Mouse (Mus musculus): ENCODE measurements at regions not wholly inside any gene's neighbourhood (a gene's known extent, or its start where the extent isn't known, plus 50 kb on each side); places are given as distances from the start of the nearest gene placed in this dataset.

- H3K4me3 ChIP-seq = no peak overlapping the region
- H3ac ChIP-seq (ENCODE audit: control insufficient read depth, insufficient read length) = no peak overlapping the region
- no peaks in the 10 kb centered on the region for H3K36me3 ChIP-seq (ENCODE audit: control insufficient read depth, insufficient read depth)
- no peak overlapping the region for H3K4me2 ChIP-seq (ENCODE audit: low read depth)
- H3K27me3 ChIP-seq (ENCODE audit: control insufficient read depth, insufficient read depth, insufficient read length) = no peaks in the 10 kb centered on the region
- no peaks in the 10 kb centered on the region for H3K79me2 ChIP-seq (ENCODE audit: control insufficient read depth, insufficient read depth)
- TF ChIP-seq MYOD1 (IDR thresholded peaks at IDR 0.05; ENCODE audit: control insufficient read depth in 1 of 3, insufficient read length in 2 of 3, low read depth in 2 of 3) (no peak), MYOG (IDR thresholded peaks at IDR 0.05; ENCODE audit: control insufficient read depth in 1 of 3, insufficient read depth in 1 of 3, insufficient read length in 2 of 3, low read depth in 2 of 3) (no peak), POLR2A (IDR thresholded peaks at IDR 0.05; ENCODE audit: insufficient read length, low read depth) (no peak), TCF3 (IDR thresholded peaks at IDR 0.05; ENCODE audit: insufficient read length, low read depth) (no peak), TCF12 (IDR thresholded peaks at IDR 0.05; ENCODE audit: insufficient read depth, poor library complexity, severe bottlenecking) (no peak), MAX (IDR thresholded peaks at IDR 0.05; ENCODE audit: low read depth) (no peak), POLR2AphosphoS2 (IDR thresholded peaks at IDR 0.05; ENCODE audit: insufficient read length, low read depth) (no peak), E2F4 (IDR thresholded peaks at IDR 0.05; ENCODE audit: insufficient read depth) (no peak), USF1 (IDR thresholded peaks at IDR 0.05; ENCODE audit: low read depth) (no peak), REST (IDR thresholded peaks at IDR 0.05; ENCODE audit: insufficient read depth, insufficient read length) (no peak), CEBPB (IDR thresholded peaks at IDR 0.05; ENCODE audit: insufficient read depth, poor library complexity, severe bottlenecking) (no peak), SRF (IDR thresholded peaks at IDR 0.05; ENCODE audit: control insufficient read depth, insufficient read length, low read depth) (no peak)
These were observed 842.3 kb upstream of the Map3k7 start for GRCm38 (mm10) chr4:31121586-31121985.

- H3ac ChIP-seq (ENCODE audit: control insufficient read depth, insufficient read length) = no peak overlapping the region
- H3K4me3 ChIP-seq = no peak overlapping the region
These were observed 820.7 kb upstream of the Map3k7 start for GRCm38 (mm10) chr4:31143166-31143565.

GRCm38 (mm10) chr4:31167431-31167830 lies 796.5 kb upstream of the Map3k7 start:
- Histone ChIP-seq H3K27me3 (ENCODE audit: control insufficient read depth, insufficient read depth, insufficient read length) (no peaks in the 10 kb centered on the region), H3K36me3 (ENCODE audit: control insufficient read depth, insufficient read depth) (no peaks in the 10 kb centered on the region), H3K4me2 (ENCODE audit: low read depth) (no peak overlapping the region), H3K79me2 (ENCODE audit: control insufficient read depth, insufficient read depth) (no peaks in the 10 kb centered on the region), H3K4me3 (no peak overlapping the region), H3ac (ENCODE audit: control insufficient read depth, insufficient read length) (no peak overlapping the region)
- TF ChIP-seq CEBPB (IDR thresholded peaks at IDR 0.05; ENCODE audit: insufficient read depth, poor library complexity, severe bottlenecking) = no peak
- TF ChIP-seq MAX (IDR thresholded peaks at IDR 0.05; ENCODE audit: low read depth) = no peak
- TF ChIP-seq E2F4 (IDR thresholded peaks at IDR 0.05; ENCODE audit: insufficient read depth) = no peak
- no peak for TF ChIP-seq REST (IDR thresholded peaks at IDR 0.05; ENCODE audit: insufficient read depth, insufficient read length)
- no peak for TF ChIP-seq POLR2AphosphoS2 (IDR thresholded peaks at IDR 0.05; ENCODE audit: insufficient read length, low read depth)
- TF ChIP-seq MYOD1 (IDR thresholded peaks at IDR 0.05; ENCODE audit: control insufficient read depth in 1 of 3, insufficient read length in 2 of 3, low read depth in 2 of 3) = no peak
- TF ChIP-seq TCF3 (IDR thresholded peaks at IDR 0.05; ENCODE audit: insufficient read length, low read depth) = no peak

More at GRCm38 (mm10) chr4:31143166-31143565, 820.7 kb upstream of the Map3k7 start:
- H3K36me3 ChIP-seq (ENCODE audit: control insufficient read depth, insufficient read depth) = no peaks in the 10 kb centered on the region
- no peak overlapping the region for H3K4me2 ChIP-seq (ENCODE audit: low read depth)
- no peaks in the 10 kb centered on the region for H3K79me2 ChIP-seq (ENCODE audit: control insufficient read depth, insufficient read depth)
- no peaks in the 10 kb centered on the region for H3K27me3 ChIP-seq (ENCODE audit: control insufficient read depth, insufficient read depth, insufficient read length)
- TF ChIP-seq E2F4 (IDR thresholded peaks at IDR 0.05; ENCODE audit: insufficient read depth) (no peak), MAX (IDR thresholded peaks at IDR 0.05; ENCODE audit: low read depth) (no peak), POLR2AphosphoS2 (IDR thresholded peaks at IDR 0.05; ENCODE audit: insufficient read length, low read depth) (no peak), CEBPB (IDR thresholded peaks at IDR 0.05; ENCODE audit: insufficient read depth, poor library complexity, severe bottlenecking) (no peak), POLR2A (IDR thresholded peaks at IDR 0.05; ENCODE audit: insufficient read length, low read depth) (no peak), MYOD1 (IDR thresholded peaks at IDR 0.05; ENCODE audit: control insufficient read depth in 1 of 3, insufficient read length in 2 of 3, low read depth in 2 of 3) (no peak)

GRCm38 (mm10) chr4:31168357-31168756 lies 795.5 kb upstream of the Map3k7 start:
- H3K4me3 ChIP-seq = no peak overlapping the region
- no peaks in the 10 kb centered on the region for H3K27me3 ChIP-seq (ENCODE audit: control insufficient read depth, insufficient read depth, insufficient read length)
- H3K79me2 ChIP-seq (ENCODE audit: control insufficient read depth, insufficient read depth) = no peaks in the 10 kb centered on the region
- H3ac ChIP-seq (ENCODE audit: control insufficient read depth, insufficient read length) = no peak overlapping the region
- TF ChIP-seq TCF3 (IDR thresholded peaks at IDR 0.05; ENCODE audit: insufficient read length, low read depth) (no peak), SRF (IDR thresholded peaks at IDR 0.05; ENCODE audit: control insufficient read depth, insufficient read length, low read depth) (no peak), MYOD1 (IDR thresholded peaks at IDR 0.05; ENCODE audit: control insufficient read depth in 1 of 3, insufficient read length in 2 of 3, low read depth in 2 of 3) (no peak), POLR2AphosphoS2 (IDR thresholded peaks at IDR 0.05; ENCODE audit: insufficient read length, low read depth) (no peak), E2F4 (IDR thresholded peaks at IDR 0.05; ENCODE audit: insufficient read depth) (no peak)
- H3K4me2 ChIP-seq (ENCODE audit: low read depth) = no peak overlapping the region
- no peaks in the 10 kb centered on the region for H3K36me3 ChIP-seq (ENCODE audit: control insufficient read depth, insufficient read depth)

GRCm38 (mm10) chr4:31171190-31171589 lies 792.7 kb upstream of the Map3k7 start:
- H3K4me3 ChIP-seq = no peak overlapping the region
- TF ChIP-seq CEBPB (IDR thresholded peaks at IDR 0.05; ENCODE audit: insufficient read depth, poor library complexity, severe bottlenecking) (no peak), USF1 (IDR thresholded peaks at IDR 0.05; ENCODE audit: low read depth) (no peak), TCF3 (IDR thresholded peaks at IDR 0.05; ENCODE audit: insufficient read length, low read depth) (no peak), SRF (IDR thresholded peaks at IDR 0.05; ENCODE audit: control insufficient read depth, insufficient read length, low read depth) (no peak), MAX (IDR thresholded peaks at IDR 0.05; ENCODE audit: low read depth) (no peak), TCF12 (IDR thresholded peaks at IDR 0.05; ENCODE audit: insufficient read depth, poor library complexity, severe bottlenecking) (no peak), MYOD1 (IDR thresholded peaks at IDR 0.05; ENCODE audit: control insufficient read depth in 1 of 3, insufficient read length in 2 of 3, low read depth in 2 of 3) (no peak), MYOG (IDR thresholded peaks at IDR 0.05; ENCODE audit: control insufficient read depth in 1 of 3, insufficient read depth in 1 of 3, insufficient read length in 2 of 3, low read depth in 2 of 3) (no peak), POLR2AphosphoS2 (IDR thresholded peaks at IDR 0.05; ENCODE audit: insufficient read length, low read depth) (no peak), POLR2A (IDR thresholded peaks at IDR 0.05; ENCODE audit: insufficient read length, low read depth) (no peak), E2F4 (IDR thresholded peaks at IDR 0.05; ENCODE audit: insufficient read depth) (no peak)
- H3K4me2 ChIP-seq (ENCODE audit: low read depth) = no peak overlapping the region
- no peaks in the 10 kb centered on the region for H3K79me2 ChIP-seq (ENCODE audit: control insufficient read depth, insufficient read depth)
- H3ac ChIP-seq (ENCODE audit: control insufficient read depth, insufficient read length) = no peak overlapping the region
- H3K36me3 ChIP-seq (ENCODE audit: control insufficient read depth, insufficient read depth) = no peaks in the 10 kb centered on the region
- no peaks in the 10 kb centered on the region for H3K27me3 ChIP-seq (ENCODE audit: control insufficient read depth, insufficient read depth, insufficient read length)
